Mouse (Mus musculus) megakaryocyte progenitor cell, adult 5-6 weeks (primary cell): ENCODE data around the gene Apol8. TPM values are rescaled to one million over a fixed set of nuclear protein-coding genes. Genes with fewer than 3 reads are reported as not detected.
A peak's percentile ranks its signal among the peaks of the same experiment; 100 is the strongest.
"Not testable (repeated sequence)": the region's sequence is repeated elsewhere in the genome, so short reads cannot be mapped to it uniquely, and the experiment has no call there.

Experiments
- ATAC-seq: replicated peaks from 2 replicates; pipeline ENCODE4 v1.8.0; 2016; ENCODE audit warnings: mild to moderate bottlenecking, moderate TSS enrichment, inconsistent platforms; ENCODE audit not compliant: poor library complexity
- total RNA-seq, 2 experiments: library from RNA; stranded (forward) in 1 of 2; stranded (reverse) in 1 of 2; fragments of 157-497, 149-512 nt in 1 of 2; fragments of 200-1000 nt in 1 of 2; gene quantifications; 2 replicates each; pipeline versions ENCODE4 v1.2.3 to v1.2.4; 2015 to 2017

Gene Apol8
- total RNA-seq, 2 experiments from 2014 or later, result 0.05 to 0.50 TPM

DNA sequence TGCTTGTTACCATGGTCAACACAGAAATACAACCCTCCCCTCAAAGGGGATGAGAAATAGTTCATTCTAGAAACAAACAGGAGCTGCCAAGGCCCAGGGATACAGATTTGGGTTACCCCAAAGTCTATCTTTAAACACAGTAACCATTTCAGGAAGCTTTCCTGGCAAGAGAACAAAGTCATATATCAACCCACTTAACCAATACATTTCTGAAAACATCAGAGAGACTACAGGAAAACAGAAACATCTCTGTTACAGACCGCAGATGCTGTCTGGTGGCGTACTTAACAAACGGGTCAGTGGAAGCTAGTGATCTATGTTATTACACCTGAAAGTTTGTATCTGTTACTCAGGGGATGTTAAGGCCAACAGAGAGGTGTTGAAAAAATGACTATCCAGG, 51.5 kb downstream of the Apol8 start:
- ATAC-seq, result not testable (repeated sequence)

DNA sequence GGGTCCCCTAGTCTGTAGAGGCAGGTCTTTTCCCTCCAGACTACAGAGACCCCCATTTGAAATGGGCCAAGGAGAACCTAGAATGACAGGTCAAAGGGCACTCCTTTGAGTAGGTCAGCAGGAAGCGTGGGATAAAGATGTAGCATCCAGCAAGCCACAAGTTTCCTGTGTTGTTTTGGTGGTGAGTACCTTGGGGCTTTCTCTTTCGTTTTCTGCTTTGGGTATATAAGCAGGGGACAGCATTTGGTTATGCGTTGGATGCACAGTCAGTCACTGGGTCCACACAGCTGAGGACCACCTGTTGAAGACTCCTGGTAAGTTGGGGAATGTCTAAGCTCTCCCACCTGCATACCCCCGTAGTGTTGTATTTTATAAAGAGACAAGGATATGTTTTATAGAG, 58.1 kb downstream of the Apol8 start, which contains the start of gene Apol7e:
Gene Apol7e, plus strand, starts transcription at position 202 of the 400 bp plus-strand sequence.
- 0 out of 2 replicates have a peak, but pooled peaks have one; percentile 23 for ATAC-seq

Other genes with a start within 250 kb of the Apol8 start
- not detected in 2 replicates for gene Apol11a, start 248.7 kb downstream of the Apol8 start, total RNA-seq (2015)
- not detected in 2 replicates for gene Apol11a, start 248.7 kb downstream of the Apol8 start, total RNA-seq (2017)
- gene Apol7c, start 223.7 kb downstream of the Apol8 start, total RNA-seq (2015), result not detected in 2 replicates
- gene Apol7c, start 223.7 kb downstream of the Apol8 start, total RNA-seq (2017), result not detected in 2 replicates
- not detected in 2 replicates for gene 1700025B11Rik, start 195.1 kb downstream of the Apol8 start, total RNA-seq (2015)
- gene 1700025B11Rik, start 195.1 kb downstream of the Apol8 start, total RNA-seq (2017), result not detected in 2 replicates
- not detected in 2 replicates for gene Apol10b, start 160.9 kb downstream of the Apol8 start, total RNA-seq (2015)
- gene Apol10b, start 160.9 kb downstream of the Apol8 start, total RNA-seq (2017), result not detected in 2 replicates
- gene Gm36245, start 157.7 kb downstream of the Apol8 start, total RNA-seq (2015), result not detected in 2 replicates
- gene Gm36245, start 157.7 kb downstream of the Apol8 start, total RNA-seq (2017), result not detected in 2 replicates
- not detected in 2 replicates for gene Apol11b, start 113.7 kb downstream of the Apol8 start, total RNA-seq (2015)
- not detected in 2 replicates for gene Apol11b, start 113.7 kb downstream of the Apol8 start, total RNA-seq (2017)
- gene Apol7e, start 58.1 kb downstream of the Apol8 start, total RNA-seq (2015), result 0.94 TPM in 1 of 2 replicates, not detected in the other
- gene Apol7e, start 58.1 kb downstream of the Apol8 start, total RNA-seq (2017), result 0.07 TPM in 1 of 2 replicates, not detected in the other
- gene Apol9b, start 28.0 kb downstream of the Apol8 start, total RNA-seq (2015), result not detected in 2 replicates
- gene Apol9b, start 28.0 kb downstream of the Apol8 start, total RNA-seq (2017), result not detected in 2 replicates
- gene Myh9, start 85.2 kb upstream of the Apol8 start, total RNA-seq (2015), result 167 and 191 TPM in 2 replicates
- 238 and 338 TPM in 2 replicates for gene Myh9, start 85.2 kb upstream of the Apol8 start, total RNA-seq (2017)
- gene Txn2, start 172.0 kb upstream of the Apol8 start, total RNA-seq (2015), result 196 and 255 TPM in 2 replicates
- 44.4 and 60.6 TPM in 2 replicates for gene Txn2, start 172.0 kb upstream of the Apol8 start, total RNA-seq (2017)
- 15.9 and 19.4 TPM in 2 replicates for gene Foxred2, start 199.7 kb upstream of the Apol8 start, total RNA-seq (2015)
- 15.0 and 16.2 TPM in 2 replicates for gene Foxred2, start 199.7 kb upstream of the Apol8 start, total RNA-seq (2017)
- gene Eif3d, start 213.8 kb upstream of the Apol8 start, total RNA-seq (2015), result 184 and 226 TPM in 2 replicates
- gene Eif3d, start 213.8 kb upstream of the Apol8 start, total RNA-seq (2017), result 249 and 254 TPM in 2 replicates